Mouse (Mus musculus) forebrain, embryonic 11.5 days (tissue): ENCODE data around the gene Kncn. TPM values are rescaled to one million over a fixed set of nuclear protein-coding genes. Genes with fewer than 3 reads are reported as not detected.

Experiments used
- ATAC-seq: fragments of 200-750 bp; cut with Nextera tagmentation; replicated peaks from 2 replicates; pipeline ENCODE4 v1.8.0; 2017; ENCODE audit warnings: moderate TSS enrichment; ENCODE audit not compliant: low FRiP score
- DNase-seq: peaks from one replicate; pipeline ENCODE4 v3.0.0-alpha.2; 2017; ENCODE audit warnings: low spot score
- H3K27ac ChIP-seq: fragments of 300-500 bp; sonication (generic); 2 replicates; pipeline ENCODE4 v1.5.1; 2014; ENCODE audit warnings: low read depth, low read length
- H3K27me3 ChIP-seq: fragments of 300-500 bp; sonication (generic); 2 replicates; pipeline ENCODE4 v1.6.1; 2014; ENCODE audit warnings: mild to moderate bottlenecking, low read length, mixed read lengths; ENCODE audit not compliant: control insufficient read depth, insufficient read depth
- H3K36me3 ChIP-seq: fragments of 300-500 bp; sonication (generic); 2 replicates; pipeline ENCODE4 v1.6.1; 2014; ENCODE audit warnings: mild to moderate bottlenecking, low read length, moderate library complexity, mixed read lengths; ENCODE audit not compliant: control insufficient read depth, insufficient read depth
- H3K4me1 ChIP-seq: fragments of 300-500 bp; sonication (generic); replicated peaks from 2 replicates; pipeline ENCODE4 v1.6.1; 2014; ENCODE audit warnings: low read length, mixed read lengths; ENCODE audit not compliant: control insufficient read depth, insufficient read depth
- H3K4me2 ChIP-seq: fragments of 300-500 bp; sonication (generic); 2 replicates; pipeline ENCODE4 v1.6.1; 2014; ENCODE audit warnings: low read depth, mild to moderate bottlenecking, low read length, moderate library complexity, mixed read lengths; ENCODE audit not compliant: severe bottlenecking
- H3K4me3 ChIP-seq: fragments of 300-500 bp; sonication (generic); 2 replicates; pipeline ENCODE4 v1.5.1; 2014; ENCODE audit warnings: low read depth, low read length
- H3K9ac ChIP-seq: fragments of 300-500 bp; sonication (generic); 2 replicates; pipeline ENCODE4 v1.6.1; 2014; ENCODE audit warnings: low read length
- H3K9me3 ChIP-seq: fragments of 300-500 bp; sonication (generic); 2 replicates; pipeline ENCODE4 v1.6.1; 2016; ENCODE audit warnings: low read length, mixed read lengths; ENCODE audit not compliant: control insufficient read depth
- WGBS: fragments of 180-500 bp; shearing (Covaris S2); extraction: QIAGEN DNeasy Blood & Tissue Kit; methylation state at CpG from one replicate; pipeline ENCODE4 v1.1.7; 2014; 5-methylcytosine and 5-hydroxymethylcytosine counted together
- polyA plus RNA-seq: library from polyadenylated mRNA; unstranded; fragments of >200 nt; fragmentation: Nextera tagmentation; extraction: Ambion mirVana; gene quantifications from 2 replicates; pipeline ENCODE4 v1.2.1, GENCODE M21; 2014

Gene Kncn
- polyA plus RNA-seq, 1 experiment from 2014 or later = not detected

DNA sequence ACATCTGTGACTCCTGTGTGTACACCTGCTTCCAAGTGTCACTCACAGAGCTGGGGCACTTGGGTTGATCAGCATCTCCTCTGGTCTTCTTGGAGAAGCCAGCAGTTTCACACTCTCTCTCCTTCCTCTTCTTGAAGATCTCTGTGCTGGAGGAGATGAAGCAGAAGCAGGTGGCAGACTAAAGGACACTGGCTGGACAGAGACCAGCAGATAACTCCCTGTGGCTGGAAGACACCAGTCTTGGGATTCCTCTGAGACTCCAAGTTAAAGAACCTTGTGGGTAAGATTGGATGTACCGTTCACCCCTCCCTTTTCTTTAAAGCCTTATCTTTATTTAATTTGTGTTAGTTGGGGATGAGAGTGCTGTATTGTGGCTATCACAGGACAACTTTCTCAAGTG is 36.1 kb upstream of the Kncn start:
- H3K4me1 ChIP-seq = no peaks in the 10 kb centered on the region
- H3K36me3 ChIP-seq = no peaks in the 10 kb centered on the region
- no peak overlapping the region for H3K27ac ChIP-seq
- H3K27me3 ChIP-seq = no peaks in the 10 kb centered on the region
- DNase-seq (no peak), ATAC-seq (no peak)
- 100% methylated on average over 1 of the region's 1 CpGs for WGBS
- no peak overlapping the region for H3K4me2 ChIP-seq
- H3K4me3 ChIP-seq = no peak overlapping the region
- no peak overlapping the region for H3K9ac ChIP-seq
- H3K9me3 ChIP-seq = no peaks in the 10 kb centered on the region

DNA sequence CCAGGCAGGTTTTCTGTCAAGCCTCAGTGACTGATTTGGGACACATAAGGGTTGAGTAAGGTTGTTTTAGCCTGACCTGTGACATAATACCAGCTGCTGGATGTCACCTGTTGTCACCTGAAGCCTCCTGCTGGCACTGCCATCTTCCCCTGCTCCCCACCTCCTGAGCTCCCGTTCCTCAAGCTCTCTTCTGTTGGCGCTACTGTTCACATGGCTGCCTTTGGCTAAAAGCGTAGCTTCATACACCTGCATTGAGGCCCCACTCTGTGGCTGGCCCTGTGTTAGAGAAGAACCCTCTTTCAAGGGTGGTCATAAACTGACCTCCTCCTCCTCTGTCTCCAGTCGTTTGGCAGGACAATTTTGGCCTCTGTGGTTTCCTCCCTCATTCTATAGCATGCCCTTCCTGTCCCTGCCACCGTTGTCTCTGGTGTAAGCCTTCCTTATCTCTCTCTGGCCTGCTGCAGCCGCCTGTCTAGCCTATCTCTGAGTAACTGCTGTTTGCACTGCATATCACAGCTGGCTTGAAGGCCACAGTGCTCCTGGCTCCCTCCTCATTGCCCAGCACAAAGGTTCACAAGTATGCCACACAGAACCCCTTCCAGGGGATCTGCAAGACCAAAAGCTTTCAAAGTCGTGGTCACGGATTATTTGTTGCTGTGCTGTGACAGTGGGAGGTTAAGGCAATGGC is 35.1 kb upstream of the Kncn start:
- H3K9ac ChIP-seq = no peak overlapping the region

DNA sequence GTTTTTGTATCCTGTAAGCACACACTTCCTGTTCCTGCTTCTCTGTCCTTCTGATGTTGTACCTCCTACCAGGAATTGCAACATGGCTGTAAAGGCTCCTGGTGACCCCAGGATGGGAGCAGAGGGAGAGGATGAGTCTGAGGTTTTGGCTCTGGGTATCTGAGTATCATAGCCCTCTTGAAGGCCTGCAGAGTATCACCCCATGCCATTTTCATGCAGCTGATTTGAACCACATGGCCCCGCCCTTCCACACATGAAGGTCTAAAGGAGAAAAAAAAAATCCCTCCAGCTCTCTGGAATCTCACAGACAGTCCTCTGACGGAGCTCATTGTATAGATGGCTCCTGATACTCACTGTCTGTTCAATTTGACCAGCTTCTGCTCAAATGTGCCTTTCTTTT is 34.1 kb upstream of the Kncn start:
- no peak for ATAC-seq
- H3K36me3 ChIP-seq = no peaks in the 10 kb centered on the region
- WGBS = 83% methylated on average over 2 of the region's 2 CpGs

More for the DNA sequence above, 35.1 kb upstream of the Kncn start:
- ATAC-seq = no peak
- Histone ChIP-seq H3K27ac (no peak overlapping the region), H3K4me3 (no peak overlapping the region), H3K9me3 (no peaks in the 10 kb centered on the region), H3K36me3 (no peaks in the 10 kb centered on the region), H3K4me2 (no peak overlapping the region), H3K27me3 (no peaks in the 10 kb centered on the region), H3K4me1 (no peaks in the 10 kb centered on the region)
- WGBS = 69% methylated on average over 8 of the region's 8 CpGs
- no peak for DNase-seq

DNA sequence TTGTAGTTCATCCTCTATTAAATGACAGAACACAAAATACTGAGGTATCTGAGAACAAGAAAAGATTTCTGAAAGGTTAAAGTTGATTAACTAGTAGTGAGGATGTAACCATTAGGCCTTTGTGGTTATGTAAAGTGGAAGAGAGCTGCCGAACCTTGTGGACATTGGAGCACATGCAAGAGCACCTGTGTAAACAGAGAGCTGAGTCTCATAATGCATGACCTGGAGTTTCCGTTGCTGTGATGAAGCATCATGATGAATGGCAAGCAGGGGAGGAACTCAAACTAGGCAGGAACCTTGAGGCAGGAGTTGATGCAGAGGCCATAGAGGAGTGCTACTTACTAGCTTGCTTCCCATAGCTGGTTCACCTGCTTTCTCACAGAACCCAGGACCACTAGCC is 33.6 kb upstream of the Kncn start:
- Histone ChIP-seq H3K4me1 (peaks cover 2% of the 10 kb centered on the region; the same call in 1 of the 2 replicates), H3K27ac (no peak overlapping the region), H3K9ac (no peak overlapping the region), H3K36me3 (no peaks in the 10 kb centered on the region), H3K4me2 (no peak overlapping the region), H3K9me3 (no peaks in the 10 kb centered on the region), H3K4me3 (no peak overlapping the region), H3K27me3 (no peaks in the 10 kb centered on the region)
- DNase-seq = no peak
- 88% methylated on average over 2 of the region's 2 CpGs for WGBS
- no peak for ATAC-seq

More for the DNA sequence above, 34.1 kb upstream of the Kncn start:
- no peak overlapping the region for H3K4me2 ChIP-seq
- no peak overlapping the region for H3K4me3 ChIP-seq
- H3K9ac ChIP-seq = no peak overlapping the region
- peaks cover 2% of the 10 kb centered on the region; the same call in 1 of the 2 replicates for H3K4me1 ChIP-seq
- no peak overlapping the region for H3K27ac ChIP-seq
- no peaks in the 10 kb centered on the region for H3K27me3 ChIP-seq
- no peak for DNase-seq
- no peaks in the 10 kb centered on the region for H3K9me3 ChIP-seq

DNA sequence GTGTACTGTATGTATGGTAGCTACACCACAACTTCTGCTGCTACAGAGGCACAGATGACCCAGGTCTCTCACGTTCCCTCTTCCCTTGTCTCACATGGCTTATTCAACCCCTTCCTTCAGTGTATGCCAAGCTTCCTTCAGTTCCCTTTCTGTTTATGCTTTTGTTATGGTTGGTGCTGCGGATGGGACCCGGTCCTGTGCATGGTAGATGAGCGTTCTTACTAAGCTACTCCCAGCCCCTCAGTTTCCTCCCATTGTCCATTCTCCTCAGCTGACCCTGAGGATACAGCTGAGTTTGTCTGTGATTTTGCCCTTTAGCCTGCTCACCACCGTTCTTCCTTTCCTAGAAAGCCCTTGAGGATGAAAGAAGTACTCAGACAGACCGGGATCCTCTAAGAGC is 32.6 kb upstream of the Kncn start:
- Histone ChIP-seq H3K4me1 (peaks cover 2% of the 10 kb centered on the region; the same call in 1 of the 2 replicates), H3K4me2 (no peak overlapping the region), H3K9ac (no peak overlapping the region), H3K36me3 (no peaks in the 10 kb centered on the region), H3K27me3 (no peaks in the 10 kb centered on the region), H3K4me3 (no peak overlapping the region), H3K27ac (no peak overlapping the region), H3K9me3 (no peaks in the 10 kb centered on the region)
- 84% methylated on average over 6 of the region's 6 CpGs for WGBS
- no peak for ATAC-seq
- DNase-seq = no peak

DNA sequence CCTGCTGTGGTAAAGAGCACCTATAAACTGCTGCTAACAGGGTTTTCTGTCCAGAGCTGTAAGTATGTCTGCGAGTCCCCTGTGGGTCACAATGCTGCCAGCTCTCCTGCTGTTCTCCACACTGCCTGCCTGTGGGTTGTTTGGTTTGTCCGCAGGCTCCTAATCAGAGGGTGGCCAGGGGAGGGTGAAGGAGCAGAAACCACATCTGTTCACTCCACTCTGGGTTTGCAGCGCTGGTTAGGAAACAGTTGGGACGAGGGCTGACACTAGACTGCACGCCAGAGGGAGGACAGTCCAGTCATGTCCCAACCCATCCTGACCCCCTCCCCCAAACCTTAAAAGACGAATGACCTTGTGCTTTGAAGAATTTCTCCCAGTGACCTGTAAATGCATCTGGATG is 29.1 kb upstream of the Kncn start:
- H3K9me3 ChIP-seq = no peaks in the 10 kb centered on the region
- H3K4me2 ChIP-seq = no peak overlapping the region
- H3K36me3 ChIP-seq = no peaks in the 10 kb centered on the region
- no peak overlapping the region for H3K4me3 ChIP-seq
- ATAC-seq = no peak
- DNase-seq = no peak
- H3K4me1 ChIP-seq = peaks cover 2% of the 10 kb centered on the region; the same call in 1 of the 2 replicates
- H3K9ac ChIP-seq = no peak overlapping the region
- H3K27me3 ChIP-seq = no peaks in the 10 kb centered on the region
- no peak overlapping the region for H3K27ac ChIP-seq
- 58% methylated on average over 6 of the region's 6 CpGs for WGBS

DNA sequence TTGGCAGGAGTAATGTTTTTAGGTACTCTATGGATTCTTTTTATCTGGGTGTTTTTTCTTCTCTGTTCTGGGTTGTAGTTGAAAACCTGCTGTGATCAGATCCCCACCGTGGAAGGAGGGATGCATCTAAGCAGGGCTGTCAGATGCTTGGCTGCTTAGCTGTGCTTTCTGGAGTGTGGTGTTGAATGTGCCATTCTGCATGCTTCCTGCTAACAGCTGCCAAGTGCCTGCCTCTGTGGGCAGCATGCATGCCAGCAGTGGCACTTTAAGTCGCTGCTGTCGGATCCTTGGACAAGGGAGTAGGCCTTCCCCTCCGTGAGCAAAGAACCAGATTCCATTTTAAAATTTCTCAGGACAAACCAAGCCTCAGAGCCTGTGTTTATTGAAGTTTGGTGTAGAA is 28.6 kb upstream of the Kncn start:
- Histone ChIP-seq H3K36me3 (no peaks in the 10 kb centered on the region), H3K27me3 (no peaks in the 10 kb centered on the region), H3K27ac (no peak overlapping the region), H3K4me1 (peaks cover 2% of the 10 kb centered on the region; the same call in 1 of the 2 replicates), H3K4me2 (no peak overlapping the region), H3K9me3 (no peaks in the 10 kb centered on the region), H3K9ac (no peak overlapping the region), H3K4me3 (no peak overlapping the region)
- WGBS = 68% methylated on average over 4 of the region's 4 CpGs
- ATAC-seq = no peak
- DNase-seq = no peak

DNA sequence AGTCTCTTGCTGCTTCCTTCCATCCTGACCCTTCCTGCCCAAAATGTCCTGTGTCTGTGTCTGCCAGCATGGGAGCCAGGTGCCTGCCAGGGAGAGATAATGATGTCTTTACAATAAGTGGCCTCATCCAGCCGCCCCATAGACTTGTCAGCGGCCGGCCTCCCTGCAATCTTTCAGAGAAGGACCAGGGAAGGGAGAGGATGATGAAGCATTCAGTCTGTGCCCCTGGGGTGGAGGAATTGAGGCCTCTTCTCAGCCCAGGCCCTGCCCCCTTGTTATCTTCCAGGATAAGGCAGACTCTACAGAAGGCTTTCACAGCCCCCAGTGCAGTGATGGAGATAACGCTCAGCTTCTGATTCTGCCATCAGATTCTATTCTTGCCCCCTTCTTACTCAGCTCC is 27.9 kb upstream of the Kncn start:
- Histone ChIP-seq H3K27ac (no peak overlapping the region), H3K9ac (no peak overlapping the region), H3K4me2 (no peak overlapping the region), H3K4me1 (peaks cover 2% of the 10 kb centered on the region; the same call in 1 of the 2 replicates), H3K4me3 (no peak overlapping the region), H3K36me3 (no peaks in the 10 kb centered on the region; the same call in 1 of the 2 replicates), H3K9me3 (no peaks in the 10 kb centered on the region), H3K27me3 (no peaks in the 10 kb centered on the region)
- 43% methylated on average over 4 of the region's 4 CpGs for WGBS
- DNase-seq = no peak
- no peak for ATAC-seq

DNA sequence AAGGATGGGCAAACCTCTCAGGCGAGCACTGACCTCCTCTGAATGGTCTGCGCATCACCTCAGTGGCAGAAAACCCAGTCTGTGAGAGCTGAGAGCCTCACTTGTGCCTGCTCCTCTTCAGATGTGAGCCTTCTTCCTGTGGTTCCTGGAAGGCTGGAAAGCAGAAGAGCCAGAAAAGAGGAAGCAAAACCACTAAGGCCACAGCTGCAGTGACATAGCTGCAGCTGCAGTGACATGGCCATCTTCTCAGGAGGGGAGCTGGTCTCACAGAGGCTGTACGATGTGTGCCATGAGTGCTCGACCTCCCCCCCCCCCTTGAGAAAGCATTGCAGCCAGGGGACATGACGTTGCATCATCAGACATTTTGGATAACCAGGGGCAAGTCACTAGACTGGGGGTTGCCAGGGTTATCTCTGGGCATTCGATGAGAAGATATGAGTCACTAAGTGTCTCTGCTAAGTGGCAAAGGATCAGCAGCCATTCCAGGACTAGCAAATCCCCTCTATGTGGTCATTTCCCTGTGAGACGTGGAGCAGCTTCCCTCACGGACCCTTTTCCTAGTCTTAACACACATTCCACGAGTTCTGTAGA is 26.8 kb upstream of the Kncn start:
- WGBS = 87% methylated on average over 9 of the region's 9 CpGs
- no peak for ATAC-seq
- no peak for DNase-seq
- H3K27ac ChIP-seq = no peak overlapping the region
- H3K27me3 ChIP-seq = no peaks in the 10 kb centered on the region
- no peak overlapping the region for H3K9ac ChIP-seq
- H3K4me2 ChIP-seq = no peak overlapping the region
- no peaks in the 10 kb centered on the region; the same call in 1 of the 2 replicates for H3K36me3 ChIP-seq
- H3K9me3 ChIP-seq = no peaks in the 10 kb centered on the region
- H3K4me3 ChIP-seq = no peak overlapping the region
- H3K4me1 ChIP-seq = peaks cover 2% of the 10 kb centered on the region; the same call in 1 of the 2 replicates
